Mouse (Mus musculus) monocyte, adult 5-6 weeks (primary cell): ENCODE results near the gene Hsf2. TPM values are rescaled to one million over a fixed set of nuclear protein-coding genes. Genes with fewer than 3 reads are reported as not detected.
A peak's percentile ranks its signal among the peaks of the same experiment; 100 is the strongest.
"Not testable (repeated sequence)": the region's sequence is repeated elsewhere in the genome, so short reads cannot be mapped to it uniquely, and the experiment has no call there.

Experiments
- ATAC-seq: fragments of 153-309, 156-312 bp; replicated peaks from 2 replicates; pipeline ENCODE4 v1.8.0; 2017; ENCODE audit warnings: mild to moderate bottlenecking; ENCODE audit not compliant: low TSS enrichment, insufficient number of reproducible peaks, severe bottlenecking, poor library complexity, low FRiP score
- total RNA-seq: library from RNA; stranded (forward); fragments of 200-1000, 200-491, 200-594 nt; gene quantifications from 3 replicates; pipeline ENCODE4 v1.2.3, GENCODE M21; 2017

The Hsf2 gene
- total RNA-seq, 1 experiment from 2014 or later = 39.7 TPM

DNA sequence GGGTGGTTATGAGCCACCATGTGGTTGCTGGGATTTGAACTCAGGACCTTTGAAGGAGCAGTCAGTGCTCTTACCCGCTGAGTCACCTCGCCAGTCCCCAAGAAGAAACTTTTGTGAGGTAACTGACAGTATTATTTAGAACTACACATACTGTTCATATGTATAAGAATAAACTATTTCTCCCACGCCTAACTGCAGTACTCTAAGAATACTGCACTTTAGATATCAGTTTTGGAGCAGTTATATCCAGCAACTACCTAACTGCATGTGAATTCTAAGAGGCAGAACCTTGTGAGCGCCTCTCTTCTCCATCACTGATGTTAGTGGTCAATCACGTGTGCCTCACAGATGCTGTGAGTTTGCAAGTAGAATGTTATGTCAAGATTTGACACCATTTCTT lies 40.3 kb downstream of the Hsf2 start:
- no peak for ATAC-seq

DNA sequence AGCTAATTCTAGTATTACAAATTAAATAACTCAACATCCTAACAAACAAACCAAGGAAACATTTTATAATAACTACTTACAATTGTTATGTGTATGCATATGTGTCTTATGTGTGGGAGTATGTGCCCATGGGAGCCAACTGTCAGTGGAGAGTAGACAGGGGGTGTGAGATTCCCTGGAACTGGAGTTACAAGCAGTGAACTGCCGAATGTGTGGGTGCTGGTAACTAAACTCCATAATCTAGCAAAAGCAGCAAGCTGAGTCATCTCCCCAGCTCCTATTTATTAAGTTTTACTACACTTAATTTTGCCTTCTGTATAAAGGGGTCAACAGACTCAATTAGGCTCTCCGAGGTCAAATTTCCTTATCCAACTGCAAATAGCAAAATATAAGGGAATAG lies 44.9 kb downstream of the Hsf2 start:
- no peak for ATAC-seq

DNA sequence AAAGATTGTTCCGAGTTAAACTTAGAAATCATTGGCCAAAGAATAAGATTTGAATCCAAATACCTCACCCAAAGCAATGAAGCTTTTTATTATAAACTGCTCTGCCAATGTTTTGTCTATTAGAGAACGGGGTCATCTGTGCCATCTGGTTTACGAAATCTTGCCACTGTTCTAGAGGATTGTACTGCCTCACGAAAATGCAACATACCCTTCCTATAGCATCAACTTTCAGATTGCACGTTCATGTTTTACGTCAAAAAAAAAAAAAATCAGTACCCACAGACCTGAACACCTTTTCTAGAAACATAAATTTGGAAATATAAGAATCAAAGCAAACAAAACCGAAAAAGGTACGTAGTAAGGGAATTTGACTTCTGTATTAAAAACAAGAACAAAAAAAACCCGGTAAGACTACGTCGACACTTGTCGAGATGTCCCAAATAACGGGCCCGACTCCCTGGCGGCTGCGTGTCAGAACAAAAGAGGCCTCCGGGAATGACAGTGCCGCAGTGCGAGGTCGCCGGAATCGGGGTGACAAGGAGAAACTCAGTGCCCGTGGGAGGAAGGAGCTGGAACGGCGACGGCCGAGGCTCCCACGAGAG lies 45.5 kb downstream of the Hsf2 start:
- ATAC-seq = no peak; the same call in 1 of the 2 replicates

DNA sequence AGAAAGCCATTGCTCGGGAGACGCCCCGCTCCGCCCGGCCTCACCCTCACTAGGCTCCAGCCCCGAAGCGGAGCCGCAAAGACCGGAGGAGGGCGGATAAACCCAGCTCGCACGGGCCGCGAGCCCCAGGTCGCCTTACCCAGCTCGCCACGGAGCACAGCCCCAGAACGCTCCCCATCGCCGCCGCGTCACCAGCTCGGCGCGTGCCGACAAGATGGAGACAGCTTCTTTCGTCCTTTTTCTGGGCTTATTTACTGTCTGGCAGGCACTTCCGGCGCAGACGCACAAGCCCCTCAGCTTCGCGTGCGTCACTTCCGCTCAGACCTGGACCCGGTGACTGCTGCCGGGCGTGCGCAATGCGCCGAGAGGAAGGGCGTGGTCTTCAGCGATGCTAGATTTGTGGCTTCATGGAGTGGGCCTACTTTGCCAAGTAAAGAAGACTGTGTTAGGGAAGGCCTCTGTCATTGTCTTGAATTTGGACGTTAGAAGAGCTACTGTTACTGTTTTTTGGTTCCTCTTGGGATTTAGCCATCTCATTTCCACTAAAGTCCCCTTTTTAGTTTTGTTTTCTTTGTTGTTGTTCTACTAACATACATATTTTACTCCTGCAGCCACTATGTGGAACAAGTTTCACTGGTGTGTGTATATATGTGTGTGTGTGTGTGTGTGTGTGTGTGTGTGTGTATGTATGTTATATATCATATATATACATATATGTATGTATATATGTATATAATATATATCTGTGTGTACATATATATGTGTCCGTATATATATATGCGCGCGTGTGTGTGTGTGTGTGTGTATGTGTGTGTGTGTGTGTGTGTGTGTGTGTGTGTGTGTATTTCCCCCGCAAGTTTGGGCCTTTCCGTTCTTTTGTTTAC lies 46.3 kb downstream of the Hsf2 start, which contains the start of gene Serinc1:
Gene Serinc1 (minus strand): TSS at position 313 of the 884 bp plus-strand sequence.
- peak; percentile 98 for ATAC-seq

GRCm38 (mm10) chr10:57543890-57544289 lies 57.7 kb downstream of the Hsf2 start:
- ATAC-seq = not testable (repeated sequence)

DNA sequence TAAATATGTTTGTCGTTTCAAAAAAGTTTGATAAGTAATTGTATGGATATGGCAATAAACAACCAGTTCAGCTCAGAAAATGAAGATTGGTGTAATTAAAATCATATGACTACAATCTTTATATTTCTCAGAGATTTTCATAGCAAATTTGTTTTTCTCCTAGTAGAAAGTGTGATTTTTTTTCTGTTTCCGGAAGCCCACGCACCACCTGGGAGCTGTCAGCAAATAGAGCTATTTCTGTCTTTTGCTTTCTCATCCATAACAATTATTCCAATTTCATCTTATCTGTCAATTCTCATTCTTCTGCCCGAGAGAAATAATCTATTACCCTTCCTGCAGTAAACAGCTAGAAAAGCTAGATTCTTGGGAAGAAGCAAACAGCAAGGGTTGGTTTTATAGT lies 63.4 kb downstream of the Hsf2 start:
- no peak for ATAC-seq

GRCm38 (mm10) chr10:57553719-57554118 lies 67.5 kb downstream of the Hsf2 start:
- no peak for ATAC-seq

- ATAC-seq = no peak
These were observed 71.4 kb downstream of the Hsf2 start for GRCm38 (mm10) chr10:57557597-57557996.

Other genes starting within 250 kb of the Hsf2 start
- 219 to 284 TPM (median 263 TPM) in 3 replicates for gene Serinc1, start 46.1 kb downstream of the Hsf2 start, total RNA-seq
- gene Pkib, start 145.6 kb downstream of the Hsf2 start, total RNA-seq = 2.1 to 4.3 TPM (median 2.7 TPM) in 3 replicates